Mouse (Mus musculus) CD4-positive, CD25-positive, alpha-beta regulatory T cell, adult 4 months (primary cell): ENCODE measurements around the gene Lamb1. TPM values are rescaled to one million over a fixed set of nuclear protein-coding genes. Genes with fewer than 3 reads are reported as not detected.

Experiments used
- ATAC-seq: one replicate; pipeline ENCODE4 v1.8.0; 2017
- polyA plus RNA-seq, 2 experiments: library from polyadenylated mRNA; unstranded; fragments of 100-300 nt; shearing (Covaris generic); gene quantifications; one replicate each; pipeline ENCODE4 v1.2.1; 2017

The Lamb1 gene
- polyA plus RNA-seq, 2 experiments from 2014 or later = not detected

GRCm38 (mm10) chr12:31254978-31255377 is 10.1 kb upstream of the Lamb1 start:
- ATAC-seq = no peak

- ATAC-seq = no peak
These were observed 8.7 kb upstream of the Lamb1 start for GRCm38 (mm10) chr12:31256121-31256903.

GRCm38 (mm10) chr12:31261882-31262281 is 3.2 kb upstream of the Lamb1 start:
- ATAC-seq = no peak

GRCm38 (mm10) chr12:31263921-31264320 is 1.1 kb upstream of the Lamb1 start:
- no peak for ATAC-seq

GRCm38 (mm10) chr12:31265722-31266431 is 843 bp downstream of the Lamb1 start:
- no peak for ATAC-seq

GRCm38 (mm10) chr12:31266686-31267085 is 1.7 kb downstream of the Lamb1 start:
- ATAC-seq = no peak

GRCm38 (mm10) chr12:31267363-31267762 is 2.3 kb downstream of the Lamb1 start:
- no peak for ATAC-seq

- no peak for ATAC-seq
These were observed 3.3 kb downstream of the Lamb1 start for GRCm38 (mm10) chr12:31268315-31268714.

- no peak for ATAC-seq
These were observed 4.1 kb downstream of the Lamb1 start for GRCm38 (mm10) chr12:31269020-31269597.

- ATAC-seq = no peak
These were observed 5.3 kb downstream of the Lamb1 start for GRCm38 (mm10) chr12:31270361-31270760.

- ATAC-seq = no peak
These were observed 5.7 kb downstream of the Lamb1 start for GRCm38 (mm10) chr12:31270776-31271175.

GRCm38 (mm10) chr12:31271361-31272011 is 6.5 kb downstream of the Lamb1 start:
- no peak for ATAC-seq

GRCm38 (mm10) chr12:31272012-31272735 is 7.1 kb downstream of the Lamb1 start:
- no peak for ATAC-seq

GRCm38 (mm10) chr12:31272846-31273245 is 7.8 kb downstream of the Lamb1 start:
- ATAC-seq = no peak

- no peak for ATAC-seq
These were observed 8.6 kb downstream of the Lamb1 start for GRCm38 (mm10) chr12:31273646-31274045.

- ATAC-seq = no peak
These were observed 10.4 kb downstream of the Lamb1 start for GRCm38 (mm10) chr12:31275411-31275810.

GRCm38 (mm10) chr12:31278270-31278669 is 13.2 kb downstream of the Lamb1 start:
- no peak for ATAC-seq

- ATAC-seq = no peak
These were observed 15.3 kb downstream of the Lamb1 start for GRCm38 (mm10) chr12:31280318-31280717.

GRCm38 (mm10) chr12:31281100-31281591 is 16.1 kb downstream of the Lamb1 start:
- ATAC-seq = no peak

- ATAC-seq = no peak
These were observed 17.2 kb downstream of the Lamb1 start for GRCm38 (mm10) chr12:31282241-31282640.

- ATAC-seq = no peak
These were observed 18.1 kb downstream of the Lamb1 start for GRCm38 (mm10) chr12:31283131-31283530.

- no peak for ATAC-seq
These were observed 18.6 kb downstream of the Lamb1 start for GRCm38 (mm10) chr12:31283617-31284136.
